Mouse (Mus musculus): Measurements from ENCODE around the gene Crybg1.

Gene Crybg1

DNA sequence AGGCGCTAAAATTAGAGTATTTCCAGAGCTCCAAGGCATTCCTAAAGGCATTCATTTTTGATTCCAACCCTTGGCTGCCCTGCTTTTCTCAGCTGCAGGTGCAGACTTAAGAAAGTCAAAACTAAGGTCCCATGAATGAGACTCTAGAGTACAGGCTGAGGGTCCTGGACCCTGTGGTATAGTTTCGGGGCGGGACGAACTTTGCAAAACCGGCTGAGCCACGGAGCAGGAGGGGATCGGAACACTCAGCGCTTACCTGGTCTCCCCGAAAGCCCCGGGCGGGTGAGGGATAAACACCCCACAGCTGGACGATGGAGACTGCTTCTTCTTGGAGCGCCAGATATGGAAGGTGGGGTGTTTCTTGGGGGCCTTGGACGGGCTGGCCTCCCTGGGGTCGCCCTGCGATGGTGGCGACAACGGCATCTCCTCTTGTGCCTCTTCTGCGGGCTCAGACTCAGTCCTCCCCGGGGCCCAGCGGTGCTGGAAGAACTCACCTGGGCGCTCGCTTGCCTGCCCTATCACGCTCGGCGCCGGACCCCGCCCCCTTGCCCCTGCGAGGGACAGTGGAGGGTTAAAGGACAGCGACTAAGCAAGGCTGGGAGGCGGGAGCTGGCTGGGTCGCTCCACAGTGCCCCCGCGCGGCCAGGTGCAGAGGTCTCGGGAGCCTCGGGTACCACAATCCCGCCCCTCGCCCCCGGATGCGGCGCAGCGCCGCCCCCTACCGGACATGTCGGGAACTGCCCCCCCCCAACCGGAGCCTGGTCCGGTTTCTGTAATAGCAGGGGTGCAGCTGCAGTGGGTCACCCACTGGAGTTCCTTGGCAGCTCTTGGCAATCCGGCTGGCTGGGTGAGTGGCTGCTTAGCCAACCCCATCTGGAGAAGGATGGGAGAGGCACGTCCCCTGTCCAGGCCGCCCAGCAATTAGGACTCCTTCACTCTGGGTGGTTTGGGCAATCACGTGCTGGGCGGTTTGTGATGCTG is at the start of gene Crybg1:
Crybg1 (minus strand) TSS at position 517 of the 981 bp plus-strand sequence.
- peak; percentile 52 for DNase-seq

DNA sequence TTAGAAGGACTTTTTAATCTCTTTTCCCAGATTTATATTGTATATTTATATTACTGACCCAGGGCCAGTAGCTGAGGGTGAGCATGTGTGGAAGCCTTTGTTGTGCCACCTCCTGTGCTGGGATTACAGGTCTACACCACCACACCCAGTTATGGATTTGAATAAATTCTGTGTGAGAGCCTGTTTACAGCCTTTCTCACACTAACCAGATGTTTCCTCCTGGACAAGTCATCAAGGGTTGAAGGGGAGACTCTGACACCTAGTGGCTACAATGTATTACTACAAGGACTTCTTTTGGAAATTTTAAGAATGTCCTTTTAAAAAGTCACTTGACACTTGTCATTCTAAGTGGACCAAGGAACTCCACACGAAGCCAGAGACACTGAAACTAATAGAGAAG is 28.7 kb upstream of the Crybg1 start:
- no peak for DNase-seq

GRCm38 (mm10) chr10:44176548-44176947 is 27.9 kb upstream of the Crybg1 start:
- no peak for DNase-seq

GRCm38 (mm10) chr10:44176120-44176519 is 27.5 kb upstream of the Crybg1 start:
- DNase-seq = no peak

DNA sequence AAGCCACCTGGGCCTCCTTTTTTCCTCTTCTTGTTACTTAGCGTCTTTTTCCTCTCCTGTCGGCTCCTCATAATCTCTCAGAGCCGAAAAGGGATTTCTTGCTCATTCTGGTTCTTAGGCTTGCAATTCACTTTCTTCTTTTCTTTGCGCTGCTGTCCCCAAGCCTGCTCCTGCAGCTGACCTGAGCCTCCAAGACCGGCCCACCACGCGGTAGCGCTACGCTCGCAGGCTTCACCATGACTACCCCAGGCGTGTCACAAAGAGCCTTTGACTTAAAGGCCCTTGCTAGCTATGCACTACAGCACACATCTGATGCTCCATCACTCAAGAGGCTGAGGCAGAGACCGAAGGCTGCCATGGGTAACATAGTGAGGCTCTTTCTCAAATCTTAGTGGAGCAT is 21.5 kb upstream of the Crybg1 start:
- no peak for DNase-seq

- DNase-seq = no peak
Observed at GRCm38 (mm10) chr10:44167061-44167460, 18.4 kb upstream of the Crybg1 start.

GRCm38 (mm10) chr10:44164258-44164975 is 15.8 kb upstream of the Crybg1 start:
- DNase-seq = no peak

DNA sequence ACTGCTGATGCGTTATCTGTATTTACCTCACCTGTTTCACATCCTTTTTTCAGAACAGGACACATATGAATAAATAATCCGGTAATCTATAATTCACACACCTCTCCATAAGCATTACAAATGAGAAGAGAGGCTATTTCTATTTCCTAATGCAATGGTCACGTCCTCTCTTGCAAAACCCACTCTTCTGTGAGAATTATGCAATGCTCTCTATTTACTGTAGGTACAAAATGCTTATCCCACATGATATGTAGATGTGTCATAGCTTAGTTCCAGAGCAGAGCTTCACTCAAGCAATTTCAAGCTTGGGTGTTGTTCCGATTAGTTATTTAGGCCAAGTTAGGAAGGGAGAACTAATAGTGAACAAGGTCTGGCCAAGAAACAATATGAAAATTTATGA is 14.4 kb upstream of the Crybg1 start:
- no peak for DNase-seq

DNA sequence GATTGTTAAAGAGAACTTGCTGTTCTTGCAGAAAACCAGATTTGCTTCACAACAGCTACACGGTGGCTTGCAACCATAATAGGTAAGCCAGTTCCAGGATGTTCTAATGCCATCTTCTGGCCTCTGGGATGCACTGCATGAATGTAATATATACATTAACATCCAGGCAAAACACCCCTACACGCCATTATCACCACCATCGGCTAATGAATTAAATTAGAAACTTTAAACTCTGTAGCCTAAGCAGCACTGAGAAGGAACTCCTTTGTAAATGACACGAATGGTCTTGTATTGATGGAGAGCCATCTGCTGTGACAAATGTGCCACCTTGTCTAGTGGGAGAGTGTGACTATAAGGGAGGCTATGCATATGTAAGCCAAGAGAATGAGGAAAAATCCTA is 11.5 kb upstream of the Crybg1 start:
- no peak for DNase-seq

DNA sequence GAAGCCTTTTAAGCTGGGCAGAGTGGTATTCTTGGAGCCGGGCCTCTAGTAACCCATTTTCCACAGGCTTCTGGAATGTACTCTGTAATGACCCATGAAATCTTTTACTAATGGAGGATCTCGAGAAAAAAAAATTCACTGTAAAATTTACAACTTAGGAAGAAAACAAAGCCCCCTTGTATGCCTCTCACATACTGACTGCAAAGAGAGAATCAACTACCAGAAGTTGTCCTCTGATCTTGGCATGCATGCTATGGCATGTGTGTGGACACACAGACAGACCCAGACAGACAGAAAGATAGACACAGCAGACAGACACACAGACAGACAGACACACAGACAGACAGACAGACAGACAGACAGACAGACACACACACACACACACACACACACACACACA is 8.8 kb upstream of the Crybg1 start:
- DNase-seq = no peak

- no peak for DNase-seq
Observed at GRCm38 (mm10) chr10:44150501-44150900, 1.8 kb upstream of the Crybg1 start.

DNA sequence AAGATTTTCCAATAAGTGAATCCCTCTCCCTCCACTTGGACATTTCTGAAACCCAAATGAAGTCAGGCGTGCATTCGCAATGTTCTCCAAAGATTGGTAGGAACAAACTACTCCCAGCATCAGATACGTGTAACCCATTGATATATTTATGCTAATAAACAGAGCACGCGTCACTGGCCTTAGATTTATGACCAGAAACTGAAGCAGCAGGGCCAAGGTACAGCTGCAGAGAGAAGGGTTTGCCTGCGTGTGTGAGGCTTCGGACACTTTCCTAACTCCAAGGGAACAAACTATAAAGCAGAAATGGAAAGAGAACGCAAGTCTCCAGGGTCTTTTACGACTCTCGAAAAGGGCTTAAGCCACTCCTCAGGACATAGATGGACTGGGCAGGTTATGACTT is 5.3 kb downstream of the Crybg1 start:
- DNase-seq = no peak

DNA sequence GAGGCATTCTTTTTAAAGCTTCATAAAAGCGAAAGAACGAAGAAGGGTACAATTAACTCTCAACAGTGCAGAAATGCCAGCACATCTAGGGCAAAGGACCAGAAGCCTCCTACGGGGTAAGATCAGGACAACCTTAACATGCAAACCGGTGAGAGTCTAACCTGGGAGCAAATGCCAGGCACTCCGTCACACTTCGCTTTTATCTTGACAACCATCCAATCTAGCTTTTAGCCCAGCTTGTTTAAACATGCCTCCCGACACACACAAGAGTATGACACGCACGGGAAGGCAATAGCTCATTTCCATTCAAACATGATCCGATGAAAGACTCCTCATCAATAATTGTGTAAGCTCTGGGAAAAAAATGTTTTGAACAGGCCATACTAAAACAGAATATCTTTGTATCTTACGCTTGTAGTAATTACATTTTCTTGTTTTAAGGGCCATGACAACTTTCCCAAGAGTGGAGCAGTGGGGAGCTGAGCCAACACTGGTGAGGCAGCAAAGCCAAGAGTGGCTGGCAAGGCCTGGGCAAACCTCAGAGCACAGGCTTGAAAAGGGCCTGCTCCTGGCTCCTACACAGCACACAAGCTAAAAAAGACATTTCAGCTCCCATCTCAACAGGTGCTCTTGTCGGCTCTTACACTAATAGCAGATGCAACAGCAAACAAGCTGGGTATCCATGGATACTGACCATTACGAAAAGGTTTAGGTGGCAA is 10.4 kb downstream of the Crybg1 start:
- no peak for DNase-seq

DNA sequence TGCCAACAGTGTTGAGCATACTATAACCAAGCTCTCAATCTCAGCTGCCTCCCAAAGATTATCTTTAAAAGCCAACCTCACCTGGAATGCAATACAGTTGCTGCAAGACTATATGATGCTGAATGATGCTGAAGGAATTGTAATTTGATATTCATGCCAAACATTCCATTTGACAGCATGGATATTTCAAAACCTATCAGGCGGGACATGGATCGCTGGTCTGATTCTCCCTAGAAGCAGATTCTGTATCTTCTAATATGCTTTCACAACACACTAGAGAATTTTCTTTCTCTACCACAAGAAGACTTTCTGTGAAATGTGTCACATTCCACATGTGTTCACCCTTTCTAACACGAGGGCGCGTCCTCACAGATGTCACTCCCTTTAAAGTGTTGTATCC is 22.6 kb downstream of the Crybg1 start:
- no peak for DNase-seq

GRCm38 (mm10) chr10:44124400-44124933 is 24.2 kb downstream of the Crybg1 start:
- no peak for DNase-seq

DNA sequence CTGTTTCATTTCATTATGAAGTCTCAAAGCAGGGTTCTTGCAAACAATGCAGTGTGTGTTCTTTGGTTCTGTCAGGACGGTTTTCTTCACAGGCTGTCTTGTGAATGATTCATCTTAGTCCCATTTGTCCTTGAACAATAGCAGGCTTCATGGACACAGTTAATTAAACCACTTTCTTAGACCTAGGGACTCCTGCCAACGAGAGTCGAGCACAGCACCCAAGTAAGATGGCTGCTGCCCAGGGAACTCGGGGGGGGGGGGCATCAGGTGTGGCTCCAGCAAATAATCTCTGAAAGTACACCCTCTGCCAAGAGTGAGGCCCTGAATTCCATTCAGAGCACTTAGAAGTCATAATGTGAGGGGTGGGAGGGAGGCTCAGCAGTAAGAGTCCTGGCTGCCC is 30.0 kb downstream of the Crybg1 start:
- no peak for DNase-seq

DNA sequence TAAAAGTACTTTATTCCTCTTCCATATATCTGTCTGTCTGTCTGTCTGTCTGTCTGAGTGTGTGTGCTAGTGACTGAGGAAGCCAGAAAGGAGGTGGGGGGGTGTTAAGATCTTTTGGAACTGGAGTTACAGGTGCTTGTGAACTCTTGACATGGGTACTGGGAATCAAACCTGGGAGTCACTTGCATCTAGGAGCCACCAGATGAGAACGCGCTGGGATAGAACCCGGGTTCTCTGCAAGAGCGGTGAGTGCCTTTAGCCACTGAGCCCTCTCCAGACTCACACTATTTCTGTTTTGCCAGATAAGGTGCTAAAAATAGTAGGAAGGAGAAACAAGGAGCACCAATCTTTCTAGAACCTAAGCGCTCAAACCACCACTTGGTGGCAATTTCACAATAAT is 31.9 kb downstream of the Crybg1 start:
- DNase-seq = no peak

DNA sequence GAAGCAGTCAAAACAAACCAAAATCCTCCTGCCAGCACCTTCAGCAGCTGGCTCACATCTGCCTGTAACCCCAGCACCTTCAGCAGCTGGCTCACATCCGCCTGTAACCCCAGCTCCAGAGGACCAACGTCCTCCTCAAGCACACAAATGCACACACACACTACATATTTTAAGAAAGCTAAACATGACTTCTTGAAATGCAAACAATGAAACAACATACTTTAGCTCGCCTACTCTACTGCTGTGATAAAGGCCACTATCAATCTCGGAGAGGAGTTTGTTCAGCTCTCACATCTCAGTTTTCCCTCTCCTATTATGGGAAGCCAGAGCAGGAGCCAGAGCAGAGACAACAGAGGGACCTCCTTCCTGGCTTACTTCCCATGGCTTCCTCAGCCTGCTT is 34.0 kb downstream of the Crybg1 start:
- no peak for DNase-seq

GRCm38 (mm10) chr10:44112005-44112675 is 36.5 kb downstream of the Crybg1 start:
- no peak for DNase-seq

GRCm38 (mm10) chr10:44111168-44111567 is 37.5 kb downstream of the Crybg1 start:
- DNase-seq = no peak

- DNase-seq = no peak
Observed at GRCm38 (mm10) chr10:44110460-44110859, 38.2 kb downstream of the Crybg1 start.

DNA sequence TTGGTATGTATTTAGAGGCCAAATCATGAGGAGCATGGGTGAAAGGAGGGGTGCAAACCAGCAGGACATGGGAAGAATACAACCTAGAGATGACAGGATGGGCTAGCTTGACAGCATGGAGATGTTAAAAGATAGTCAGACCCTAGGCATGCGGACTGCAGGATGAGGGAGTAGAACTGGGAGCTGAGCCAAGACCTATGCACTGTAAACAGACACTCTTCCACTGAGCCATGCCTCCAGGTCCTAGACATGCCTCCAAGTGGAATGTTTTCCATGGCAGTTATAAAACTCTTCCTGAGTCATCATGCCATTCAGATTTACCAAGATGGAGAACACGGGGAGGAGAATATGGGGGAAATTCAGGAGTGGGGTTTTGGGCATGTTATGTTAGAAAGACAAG is 53.9 kb downstream of the Crybg1 start:
- no peak for DNase-seq

DNA sequence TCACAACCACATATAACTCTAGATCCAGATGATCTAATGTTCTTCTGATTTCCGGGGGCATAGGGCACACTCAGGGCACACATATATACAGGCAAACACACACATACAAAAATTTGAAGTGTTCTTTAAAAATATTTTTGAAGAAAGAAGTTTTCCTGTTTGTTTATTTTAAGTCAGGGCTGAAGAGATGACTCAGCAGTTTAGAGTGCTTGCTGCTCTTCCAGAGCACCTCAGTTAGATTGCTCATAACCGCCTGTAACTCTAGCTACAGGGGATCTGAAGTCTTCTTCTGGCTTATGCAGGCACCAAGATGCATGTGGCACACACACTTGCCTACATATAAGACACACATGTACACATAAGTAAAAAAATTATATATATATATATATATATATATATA is 56.9 kb downstream of the Crybg1 start:
- no peak for DNase-seq
